Mouse (Mus musculus) heart, embryonic 15.5 days (tissue): Measurements from ENCODE around the gene Rad18. TPM values are rescaled to one million over a fixed set of nuclear protein-coding genes. Genes with fewer than 3 reads are reported as not detected.

Experiments used
- ATAC-seq: fragments of 200-750 bp; cut with Nextera tagmentation; replicated peaks from 2 replicates; pipeline ENCODE4 v1.8.0; 2017; ENCODE audit warnings: low read depth, moderate TSS enrichment; ENCODE audit not compliant: insufficient number of reproducible peaks, insufficient read depth, low FRiP score
- H3K27ac ChIP-seq: fragments of 300-500 bp; sonication (generic); 2 replicates; pipeline ENCODE4 v1.5.1; 2015; ENCODE audit warnings: mild to moderate bottlenecking, inconsistent platforms
- H3K27me3 ChIP-seq: fragments of 300-500 bp; sonication (generic); 2 replicates; pipeline ENCODE4 v1.6.1; 2015; ENCODE audit warnings: inconsistent platforms
- H3K36me3 ChIP-seq: fragments of 300-500 bp; sonication (generic); 2 replicates; pipeline ENCODE4 v1.6.1; 2015; ENCODE audit warnings: mild to moderate bottlenecking, inconsistent platforms
- H3K4me1 ChIP-seq: fragments of 300-500 bp; sonication (generic); replicated peaks from 2 replicates; pipeline ENCODE4 v1.6.1; 2015; ENCODE audit warnings: inconsistent platforms
- H3K4me2 ChIP-seq: fragments of 300-500 bp; sonication (generic); 2 replicates; pipeline ENCODE4 v1.6.1; 2015; ENCODE audit warnings: inconsistent platforms, mild to moderate bottlenecking, moderate library complexity
- H3K4me3 ChIP-seq: fragments of 300-500 bp; sonication (generic); 2 replicates; pipeline ENCODE4 v1.5.1; 2015; ENCODE audit warnings: mild to moderate bottlenecking, inconsistent platforms
- H3K9ac ChIP-seq: fragments of 300-500 bp; sonication (generic); 2 replicates; pipeline ENCODE4 v1.6.1; 2015; ENCODE audit warnings: mild to moderate bottlenecking, inconsistent platforms
- H3K9me3 ChIP-seq: fragments of 300-500 bp; sonication (generic); replicated peaks from 2 replicates; pipeline ENCODE4 v1.6.1; 2016; ENCODE audit warnings: inconsistent platforms
- WGBS: fragments of 180-500 bp; shearing (Covaris S2); methylation state at CpG from one replicate; pipeline ENCODE4 v1.1.7; 2015; ENCODE audit warnings: mixed read lengths; 5-methylcytosine and 5-hydroxymethylcytosine counted together
- polyA plus RNA-seq: library from polyadenylated mRNA; unstranded; fragments of >200 nt; fragmentation: Nextera tagmentation; extraction: Ambion mirVana; gene quantifications from 2 replicates; pipeline ENCODE4 v1.2.1, GENCODE M21; 2015

Rad18 gene
- polyA plus RNA-seq, 1 experiment from 2014 or later, result 16.9 TPM

DNA sequence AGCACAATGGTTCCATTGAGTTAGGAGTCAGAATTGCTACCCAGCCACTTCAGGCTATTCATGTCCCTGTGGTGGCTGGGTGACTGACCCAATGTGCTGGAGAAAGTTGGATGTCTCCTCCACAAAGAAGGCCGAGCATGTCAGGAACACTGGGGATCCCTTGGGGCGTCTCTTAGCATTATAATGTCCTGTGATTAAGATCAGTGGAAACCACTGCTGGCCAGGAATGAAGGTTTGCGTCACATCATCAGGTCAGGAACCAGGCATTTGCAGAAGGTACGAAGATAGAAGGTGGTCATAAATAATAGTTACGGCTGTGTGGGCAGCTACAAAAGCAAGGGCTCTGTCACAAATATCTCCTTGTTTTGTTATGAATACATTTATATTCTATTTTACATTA lies 111.5 kb downstream of the Rad18 start:
- Histone ChIP-seq H3K4me1 (no peaks in the 10 kb centered on the region), H3K27ac (no peak overlapping the region), H3K9ac (no peak overlapping the region), H3K36me3 (no peaks in the 10 kb centered on the region), H3K27me3 (no peaks in the 10 kb centered on the region), H3K9me3 (no peaks in the 10 kb centered on the region), H3K4me3 (no peak overlapping the region), H3K4me2 (no peak overlapping the region)
- WGBS, result 77% methylated on average over 5 of the region's 5 CpGs
- no peak for ATAC-seq

DNA sequence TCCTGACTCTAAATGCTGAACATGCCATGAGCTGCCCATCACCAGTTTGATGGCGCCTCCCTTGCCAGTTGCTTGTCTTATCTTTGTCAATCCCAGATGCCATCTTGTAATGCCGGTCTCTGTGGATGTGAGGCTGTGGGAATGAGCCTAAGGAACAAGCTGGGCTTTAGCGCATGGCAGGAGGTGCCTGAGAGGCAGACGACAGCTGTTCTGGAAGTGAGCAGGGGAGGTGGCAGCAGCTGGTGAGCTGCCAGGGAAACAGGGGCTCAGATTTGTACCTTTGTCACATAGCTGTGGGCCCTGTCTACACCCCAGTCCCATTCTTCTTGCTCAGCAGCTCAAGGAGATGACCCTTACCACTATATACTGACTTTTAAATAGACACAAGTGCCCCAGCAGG lies 114.5 kb downstream of the Rad18 start:
- Histone ChIP-seq H3K27ac (no peak overlapping the region), H3K4me1 (peaks cover 6% of the 10 kb centered on the region), H3K4me3 (no peak overlapping the region), H3K4me2 (no peak overlapping the region), H3K9ac (no peak overlapping the region), H3K9me3 (no peaks in the 10 kb centered on the region), H3K27me3 (no peaks in the 10 kb centered on the region), H3K36me3 (no peaks in the 10 kb centered on the region)
- no peak for ATAC-seq
- 59% methylated on average over 4 of the region's 4 CpGs for WGBS

- no peak; the same call in 1 of the 2 replicates for ATAC-seq
- Histone ChIP-seq H3K4me2 (no peak overlapping the region), H3K27ac (peak overlapping the region; percentile 48), H3K9ac (no peak overlapping the region), H3K27me3 (no peaks in the 10 kb centered on the region), H3K4me1 (peaks cover 8% of the 10 kb centered on the region), H3K9me3 (no peaks in the 10 kb centered on the region), H3K36me3 (no peaks in the 10 kb centered on the region), H3K4me3 (no peak overlapping the region)
- 27% methylated on average over 5 of the region's 5 CpGs for WGBS
Measured at GRCm38 (mm10) chr6:112577198-112577597, 119.3 kb downstream of the Rad18 start.

DNA sequence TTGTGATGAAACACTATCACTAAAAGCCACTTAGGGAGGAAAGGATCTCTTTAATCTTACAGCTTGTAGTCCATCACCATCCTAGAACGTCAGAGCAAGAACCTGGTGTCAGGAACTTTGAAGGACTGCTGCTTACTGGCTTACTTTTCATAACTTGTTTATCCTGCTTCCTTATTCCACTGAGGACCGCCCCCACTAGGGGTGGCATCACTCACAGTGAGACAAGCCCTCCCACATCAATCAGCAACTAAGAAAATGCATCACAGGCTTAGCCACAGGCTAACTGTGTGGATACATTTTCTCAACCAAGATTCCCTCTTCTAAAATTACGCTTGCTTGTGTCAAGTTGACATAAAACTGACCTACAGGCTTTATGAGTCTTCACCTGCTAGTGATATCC lies 121.9 kb downstream of the Rad18 start:
- Histone ChIP-seq H3K27me3 (no peaks in the 10 kb centered on the region), H3K4me2 (no peak overlapping the region), H3K9ac (no peak overlapping the region), H3K27ac (no peak overlapping the region), H3K36me3 (no peaks in the 10 kb centered on the region), H3K4me1 (peaks cover 8% of the 10 kb centered on the region), H3K9me3 (no peaks in the 10 kb centered on the region), H3K4me3 (no peak overlapping the region)
- 53% methylated on average over 3 of the region's 3 CpGs for WGBS
- no peak for ATAC-seq

DNA sequence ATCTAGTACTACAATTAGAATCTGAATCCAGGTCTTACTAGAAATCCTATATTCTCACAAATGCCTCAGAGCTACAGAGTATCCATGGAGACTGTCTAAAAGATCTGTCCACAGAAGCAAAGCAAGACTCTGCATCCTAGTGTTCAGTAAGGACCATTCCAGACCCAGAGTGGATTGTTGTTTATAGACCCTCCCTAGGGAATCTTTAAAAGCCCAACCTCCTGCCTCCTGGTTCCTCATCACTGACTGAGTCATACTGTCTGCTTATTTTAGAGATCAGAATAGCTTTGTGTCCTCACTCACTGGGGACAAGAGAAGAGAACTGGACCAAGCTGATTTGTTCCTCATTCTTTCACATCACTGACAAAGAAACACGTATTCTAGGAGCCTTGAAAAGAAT lies 126.1 kb downstream of the Rad18 start:
- H3K4me1 ChIP-seq, result no peaks in the 10 kb centered on the region
- WGBS, result 42% methylated on average over 1 of the region's 1 CpGs
- no peak for ATAC-seq
- H3K27me3 ChIP-seq, result no peaks in the 10 kb centered on the region
- H3K9ac ChIP-seq, result no peak overlapping the region
- H3K4me3 ChIP-seq, result no peak overlapping the region
- H3K27ac ChIP-seq, result no peak overlapping the region
- H3K36me3 ChIP-seq, result no peaks in the 10 kb centered on the region
- no peak overlapping the region for H3K4me2 ChIP-seq
- no peaks in the 10 kb centered on the region for H3K9me3 ChIP-seq

Other genes starting within 250 kb of the Rad18 start
- gene Cav3, start 237.2 kb downstream of the Rad18 start, polyA plus RNA-seq, result 102 and 110 TPM in 2 replicates
- 0.21 and 0.30 TPM in 2 replicates for gene Oxtr, start 206.7 kb downstream of the Rad18 start, polyA plus RNA-seq